Mouse (Mus musculus) embryonic facial prominence, embryonic 13.5 days (tissue): ENCODE results near the gene Nop53. TPM values are rescaled to one million over a fixed set of nuclear protein-coding genes. Genes with fewer than 3 reads are reported as not detected.

Experiments used
- ATAC-seq: fragments of 200-750 bp; cut with Nextera tagmentation; 2 replicates; pipeline ENCODE4 v1.8.0; 2017; ENCODE audit warnings: low read depth; ENCODE audit not compliant: insufficient number of reproducible peaks, insufficient read depth, low FRiP score, low TSS enrichment
- H3K27ac ChIP-seq: fragments of 300-500 bp; sonication (generic); 2 replicates; pipeline ENCODE4 v1.5.1; 2015; ENCODE audit warnings: moderate library complexity, mild to moderate bottlenecking, inconsistent platforms
- H3K27me3 ChIP-seq: fragments of 300-500 bp; sonication (generic); 2 replicates; pipeline ENCODE4 v1.6.1; 2015; ENCODE audit warnings: mild to moderate bottlenecking, inconsistent platforms
- H3K36me3 ChIP-seq: fragments of 300-500 bp; sonication (generic); 2 replicates; pipeline ENCODE4 v1.6.1; 2015; ENCODE audit warnings: mild to moderate bottlenecking, inconsistent platforms
- H3K4me1 ChIP-seq: fragments of 300-500 bp; sonication (generic); 2 replicates; pipeline ENCODE4 v1.6.1; 2015; ENCODE audit warnings: inconsistent platforms
- H3K4me2 ChIP-seq: fragments of 300-500 bp; sonication (generic); 2 replicates; pipeline ENCODE4 v1.6.1; 2015; ENCODE audit warnings: moderate library complexity, mild to moderate bottlenecking, inconsistent platforms
- H3K4me3 ChIP-seq: fragments of 300-500 bp; sonication (generic); 2 replicates; pipeline ENCODE4 v1.5.1; 2015; ENCODE audit warnings: mild to moderate bottlenecking, inconsistent platforms
- H3K9ac ChIP-seq: fragments of 300-500 bp; sonication (generic); 2 replicates; pipeline ENCODE4 v1.6.1; 2015; ENCODE audit warnings: mild to moderate bottlenecking, inconsistent platforms
- H3K9me3 ChIP-seq: fragments of 300-500 bp; sonication (generic); 2 replicates; pipeline ENCODE4 v1.6.1; 2016; ENCODE audit warnings: inconsistent platforms
- WGBS: fragments of 180-500 bp; shearing (Covaris S2); methylation state at CpG from one replicate; pipeline ENCODE4 v1.1.7; 2015; ENCODE audit warnings: mixed read lengths; 5-methylcytosine and 5-hydroxymethylcytosine counted together
- polyA plus RNA-seq: library from polyadenylated mRNA; unstranded; fragments of >200 nt; fragmentation: Nextera tagmentation; extraction: Ambion mirVana; gene quantifications from 2 replicates; pipeline ENCODE4 v1.2.1, GENCODE M21; 2015

Nop53 gene
- polyA plus RNA-seq = 210 and 222 TPM in 2 replicates

GRCm38 (mm10) chr7:15945721-15946536 is at the start of gene Nop53:
Gene Nop53 (minus strand): TSS chr7:15946074.
- H3K36me3 ChIP-seq = peaks cover 51% of the 10 kb centered on the region
- ATAC-seq = peak; percentile 88
- H3K4me2 ChIP-seq = peak within 1 kb of the TSS; percentile 87
- no peaks in the 10 kb centered on the region for H3K27me3 ChIP-seq
- peaks cover 31% of the 10 kb centered on the region for H3K4me1 ChIP-seq
- peak within 1 kb of the TSS; percentile 96 for H3K27ac ChIP-seq
- H3K9me3 ChIP-seq = no peaks in the 10 kb centered on the region
- H3K4me3 ChIP-seq = peak within 1 kb of the TSS; percentile 74
- H3K9ac ChIP-seq = peak within 1 kb of the TSS; percentile 83
- 2% methylated on average over 59 of the region's 59 CpGs for WGBS

GRCm38 (mm10) chr7:15993789-15994188 is 47.9 kb upstream of the Nop53 start:
- H3K36me3 ChIP-seq = peaks cover 91% of the 10 kb centered on the region
- no peaks in the 10 kb centered on the region for H3K4me1 ChIP-seq
- H3K27me3 ChIP-seq = no peaks in the 10 kb centered on the region
- no peak overlapping the region for H3K4me3 ChIP-seq
- H3K4me2 ChIP-seq = no peak overlapping the region
- H3K9ac ChIP-seq = no peak overlapping the region
- no peaks in the 10 kb centered on the region for H3K9me3 ChIP-seq
- no peak overlapping the region for H3K27ac ChIP-seq
- 87% methylated on average over 4 of the region's 4 CpGs for WGBS
- no peak for ATAC-seq

- no peak overlapping the region for H3K4me2 ChIP-seq
- ATAC-seq = no peak
- 84% methylated on average over 3 of the region's 3 CpGs for WGBS
- no peak overlapping the region for H3K9ac ChIP-seq
- no peaks in the 10 kb centered on the region for H3K4me1 ChIP-seq
- H3K9me3 ChIP-seq = no peaks in the 10 kb centered on the region
- no peaks in the 10 kb centered on the region for H3K27me3 ChIP-seq
- H3K27ac ChIP-seq = no peak overlapping the region
- no peak overlapping the region for H3K4me3 ChIP-seq
- H3K36me3 ChIP-seq = peaks cover 96% of the 10 kb centered on the region
Measured at GRCm38 (mm10) chr7:15993152-15993551, 47.3 kb upstream of the Nop53 start.

GRCm38 (mm10) chr7:15991764-15992163 is 45.9 kb upstream of the Nop53 start:
- Histone ChIP-seq H3K9me3 (no peaks in the 10 kb centered on the region), H3K27ac (no peak overlapping the region), H3K4me2 (no peak overlapping the region), H3K4me1 (no peaks in the 10 kb centered on the region), H3K36me3 (peaks cover 96% of the 10 kb centered on the region), H3K27me3 (no peaks in the 10 kb centered on the region), H3K4me3 (no peak overlapping the region), H3K9ac (no peak overlapping the region)
- ATAC-seq = no peak
- 95% methylated on average over 3 of the region's 3 CpGs for WGBS

- H3K4me2 ChIP-seq = no peak overlapping the region
- ATAC-seq = no peak
- no peaks in the 10 kb centered on the region for H3K9me3 ChIP-seq
- H3K36me3 ChIP-seq = peaks cover 84% of the 10 kb centered on the region
- no peaks in the 10 kb centered on the region for H3K4me1 ChIP-seq
- H3K4me3 ChIP-seq = no peak overlapping the region
- WGBS = 92% methylated on average over 16 of the region's 16 CpGs
- H3K9ac ChIP-seq = no peak overlapping the region
- H3K27me3 ChIP-seq = no peaks in the 10 kb centered on the region
- no peak overlapping the region for H3K27ac ChIP-seq
Measured at GRCm38 (mm10) chr7:15987661-15988356, 41.9 kb upstream of the Nop53 start.

GRCm38 (mm10) chr7:15982729-15983407 is 37.0 kb upstream of the Nop53 start:
- Histone ChIP-seq H3K4me3 (no peak overlapping the region), H3K36me3 (peaks cover 76% of the 10 kb centered on the region), H3K27me3 (no peaks in the 10 kb centered on the region), H3K9ac (no peak overlapping the region), H3K27ac (0 out of 2 replicates have a peak overlapping the region, but pooled peaks have one; percentile 55), H3K4me2 (no peak overlapping the region), H3K4me1 (no peaks in the 10 kb centered on the region), H3K9me3 (no peaks in the 10 kb centered on the region)
- 44% methylated on average over 4 of the region's 4 CpGs for WGBS
- ATAC-seq = no peak

- Histone ChIP-seq H3K4me3 (no peak overlapping the region), H3K9me3 (no peaks in the 10 kb centered on the region), H3K27me3 (no peaks in the 10 kb centered on the region), H3K4me1 (no peaks in the 10 kb centered on the region), H3K27ac (0 out of 2 replicates have a peak overlapping the region, but pooled peaks have one; percentile 51), H3K4me2 (no peak overlapping the region), H3K9ac (no peak overlapping the region), H3K36me3 (peaks cover 76% of the 10 kb centered on the region)
- 80% methylated on average over 4 of the region's 4 CpGs for WGBS
- no peak for ATAC-seq
Measured at GRCm38 (mm10) chr7:15981538-15981937, 35.7 kb upstream of the Nop53 start.

- ATAC-seq = no peak
- H3K4me1 ChIP-seq = no peaks in the 10 kb centered on the region
- no peak overlapping the region for H3K9ac ChIP-seq
- peaks cover 70% of the 10 kb centered on the region for H3K36me3 ChIP-seq
- 89% methylated on average over 8 of the region's 8 CpGs for WGBS
- no peak overlapping the region for H3K4me3 ChIP-seq
- no peak overlapping the region for H3K4me2 ChIP-seq
- H3K9me3 ChIP-seq = no peaks in the 10 kb centered on the region
- H3K27ac ChIP-seq = no peak overlapping the region
- no peaks in the 10 kb centered on the region for H3K27me3 ChIP-seq
Measured at GRCm38 (mm10) chr7:15980246-15980645, 34.4 kb upstream of the Nop53 start.

GRCm38 (mm10) chr7:15975904-15976303 is 30.0 kb upstream of the Nop53 start:
- Histone ChIP-seq H3K9ac (no peak overlapping the region), H3K36me3 (peaks cover 90% of the 10 kb centered on the region), H3K27me3 (no peaks in the 10 kb centered on the region), H3K27ac (no peak overlapping the region), H3K4me1 (no peaks in the 10 kb centered on the region), H3K9me3 (no peaks in the 10 kb centered on the region), H3K4me2 (no peak overlapping the region), H3K4me3 (no peak overlapping the region)
- 86% methylated on average over 4 of the region's 4 CpGs for WGBS
- no peak for ATAC-seq

- Histone ChIP-seq H3K36me3 (peaks cover 90% of the 10 kb centered on the region), H3K9me3 (no peaks in the 10 kb centered on the region), H3K4me3 (no peak overlapping the region), H3K4me1 (no peaks in the 10 kb centered on the region), H3K27me3 (no peaks in the 10 kb centered on the region), H3K27ac (no peak overlapping the region), H3K4me2 (no peak overlapping the region), H3K9ac (no peak overlapping the region)
- WGBS = 94% methylated on average over 10 of the region's 10 CpGs
- ATAC-seq = no peak
Measured at GRCm38 (mm10) chr7:15975451-15975850, 29.6 kb upstream of the Nop53 start.

GRCm38 (mm10) chr7:15974712-15975111 is 28.8 kb upstream of the Nop53 start:
- Histone ChIP-seq H3K36me3 (peaks cover 91% of the 10 kb centered on the region), H3K9me3 (peaks cover 5% of the 10 kb centered on the region), H3K27ac (no peak overlapping the region), H3K9ac (no peak overlapping the region), H3K4me3 (no peak overlapping the region), H3K4me2 (no peak overlapping the region), H3K27me3 (no peaks in the 10 kb centered on the region), H3K4me1 (no peaks in the 10 kb centered on the region)
- ATAC-seq = no peak
- 57% methylated on average over 5 of the region's 5 CpGs for WGBS
